Mouse (Mus musculus): Measurements from ENCODE around the gene Fcna. TPM values are rescaled to one million over a fixed set of nuclear protein-coding genes. Genes with fewer than 3 reads are reported as not detected.

Gene Fcna
- total RNA-seq, 2 experiments from 2014 or later: 0.25 to 0.70 TPM

DNA sequence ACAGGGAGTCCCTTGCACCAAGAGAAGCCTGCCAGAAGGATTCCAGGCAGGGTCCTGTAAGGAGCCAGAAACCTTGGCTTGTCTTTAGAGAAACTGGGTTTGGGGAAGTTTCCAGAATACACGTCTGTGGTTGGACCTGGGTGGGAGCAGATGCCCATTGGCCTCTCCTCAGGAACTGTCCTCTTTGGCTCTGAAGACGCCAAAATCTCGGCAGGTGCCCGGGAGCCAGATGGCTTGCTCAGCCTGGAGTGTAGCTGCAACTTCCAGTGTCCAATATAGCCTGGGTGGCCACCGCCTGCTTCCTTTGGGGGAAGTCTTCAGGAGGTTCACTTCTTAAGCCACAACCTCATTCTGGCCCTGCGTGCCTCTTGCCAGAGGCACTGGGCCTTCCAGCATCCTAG, 45.9 kb downstream of the Fcna start:
- H3K27ac ChIP-seq: peak overlapping the region; percentile 96
- intact Hi-C loops (cut with DNase I): loop anchor here (5.0 kb wide), 1 partner anchor 35 kb away; the partner anchor contains the start of gene Traf2
- TF ChIP-seq CTCF (IDR thresholded peaks at IDR 0.05): no peak
- peak; percentile 31 to 44 for DNase-seq (ENCODE audit: extremely low spot score in 1 of 2, low spot score in 2 of 2)
- peak overlapping the region; percentile 60 for H3K4me3 ChIP-seq

DNA sequence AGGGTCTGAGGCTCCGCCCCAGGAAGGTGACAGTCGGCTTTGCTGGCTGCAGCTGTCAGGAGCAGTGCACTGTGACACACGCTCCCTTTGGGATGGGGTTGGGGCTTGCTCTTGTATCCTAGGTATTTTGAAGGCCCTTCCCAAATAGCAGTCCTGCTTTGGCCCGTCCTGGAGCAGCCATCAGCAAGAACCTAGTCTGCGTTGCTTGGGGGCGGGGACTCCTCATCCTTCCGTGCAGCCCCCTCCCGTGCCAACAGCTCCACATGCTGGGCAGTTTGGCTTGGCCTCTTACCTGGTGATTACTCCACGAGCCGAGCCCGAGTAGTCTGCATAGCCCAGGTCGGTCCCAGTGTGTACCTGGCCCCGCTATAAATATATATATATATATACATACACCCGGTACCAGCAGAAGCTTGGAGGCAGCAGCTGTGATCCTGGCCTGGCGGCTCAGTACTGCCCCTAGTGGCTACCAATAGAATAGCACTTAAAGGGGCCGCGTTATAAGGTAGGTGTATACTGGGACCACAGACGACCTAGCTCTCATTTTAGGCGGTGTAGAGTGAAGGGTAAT, 46.5 kb downstream of the Fcna start, which contains the start of gene Ajm1:
TSS of gene Ajm1 (minus strand) at position 464 of the 571 bp plus-strand sequence.
- peak; percentile 98 for TF ChIP-seq CTCF (IDR thresholded peaks at IDR 0.05)
- peak; percentile 77 to 79 for DNase-seq (ENCODE audit: extremely low spot score in 1 of 2, low spot score in 2 of 2)
- Histone ChIP-seq H3K4me3 (peak within 1 kb of the TSS; percentile 60), H3K27ac (peak within 1 kb of the TSS; percentile 96)
- intact Hi-C loops (cut with DNase I): loop anchor here (5.0 kb wide), 1 partner anchor 34 kb away; the partner anchor contains the start of gene Traf2

DNA sequence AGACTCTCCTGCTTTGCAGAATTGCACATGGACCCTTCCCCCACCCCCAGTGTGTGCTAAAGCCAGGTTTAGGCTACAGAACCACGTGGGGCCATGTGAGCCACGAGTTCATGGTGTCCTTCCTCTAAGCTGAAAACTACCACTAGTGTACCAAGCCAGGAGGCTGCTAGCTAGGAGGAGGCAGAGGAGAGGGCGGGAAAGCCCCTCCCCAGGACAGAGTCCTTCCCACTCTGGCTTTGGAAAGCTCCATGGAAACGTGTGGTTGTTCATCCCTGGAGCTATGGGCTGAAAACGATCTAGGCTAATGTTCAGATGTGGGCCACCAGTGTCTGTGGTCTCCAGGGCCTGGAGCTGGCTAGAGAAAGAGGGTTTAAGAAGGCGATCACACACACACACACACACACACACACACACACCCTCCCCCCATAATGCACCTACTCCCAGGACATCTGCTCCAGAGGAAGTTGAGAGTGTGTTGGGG, 47.2 kb downstream of the Fcna start:
- no peak for TF ChIP-seq CTCF (IDR thresholded peaks at IDR 0.05)
- peak overlapping the region; percentile 96 for H3K27ac ChIP-seq
- DNase-seq (ENCODE audit: extremely low spot score in 1 of 2, low spot score in 2 of 2): peak; percentile 33 to 39
- intact Hi-C loops (cut with DNase I): loop anchor here (5.0 kb wide), 1 partner anchor 33 kb away; the partner anchor contains the start of gene Traf2
- H3K4me3 ChIP-seq: peak overlapping the region; percentile 60

DNA sequence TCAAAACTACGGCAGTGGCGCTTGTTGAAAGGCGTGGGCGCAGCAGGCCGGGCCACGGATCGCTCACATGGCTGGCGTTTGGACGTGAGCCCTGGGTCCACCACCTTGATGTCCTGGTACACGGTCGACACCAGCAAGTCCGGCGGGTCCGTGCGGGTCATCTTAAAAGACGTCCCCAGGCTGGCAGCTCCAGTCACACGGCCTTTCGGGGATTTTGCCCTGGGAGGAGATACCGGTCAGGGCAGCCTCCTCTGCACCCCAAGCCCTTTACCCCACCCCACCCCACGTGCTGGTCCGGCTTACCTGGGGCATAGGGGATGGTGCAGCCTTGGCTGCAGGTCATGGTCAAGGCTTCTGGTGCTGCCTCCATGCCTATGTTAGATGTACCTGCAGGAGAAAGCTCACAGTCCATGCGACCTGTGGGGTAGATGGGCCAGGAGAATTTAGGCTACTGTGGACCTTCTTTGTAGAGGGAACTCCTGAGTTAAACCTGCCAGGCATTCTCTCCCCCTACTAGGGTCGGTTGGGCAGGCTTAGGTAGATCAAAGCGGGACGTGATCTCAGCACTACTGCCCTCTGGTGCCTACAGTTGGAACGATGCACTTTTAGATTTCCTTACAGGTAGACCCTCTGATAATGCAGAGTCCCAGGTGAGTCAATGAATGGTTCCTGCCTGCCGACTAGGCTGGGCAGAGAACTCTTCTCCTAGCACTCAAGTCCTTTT, 47.9 kb downstream of the Fcna start:
- TF ChIP-seq CTCF (IDR thresholded peaks at IDR 0.05): peak; percentile 63
- Histone ChIP-seq H3K4me3 (peak overlapping the region; percentile 33), H3K27ac (peak overlapping the region; percentile 96)
- intact Hi-C loops (cut with DNase I): loop anchor here (5.0 kb wide), 1 partner anchor 33 kb away; the partner anchor contains the start of gene Traf2
- DNase-seq (ENCODE audit: extremely low spot score in 1 of 2, low spot score in 2 of 2): peak; percentile 54 to 58

DNA sequence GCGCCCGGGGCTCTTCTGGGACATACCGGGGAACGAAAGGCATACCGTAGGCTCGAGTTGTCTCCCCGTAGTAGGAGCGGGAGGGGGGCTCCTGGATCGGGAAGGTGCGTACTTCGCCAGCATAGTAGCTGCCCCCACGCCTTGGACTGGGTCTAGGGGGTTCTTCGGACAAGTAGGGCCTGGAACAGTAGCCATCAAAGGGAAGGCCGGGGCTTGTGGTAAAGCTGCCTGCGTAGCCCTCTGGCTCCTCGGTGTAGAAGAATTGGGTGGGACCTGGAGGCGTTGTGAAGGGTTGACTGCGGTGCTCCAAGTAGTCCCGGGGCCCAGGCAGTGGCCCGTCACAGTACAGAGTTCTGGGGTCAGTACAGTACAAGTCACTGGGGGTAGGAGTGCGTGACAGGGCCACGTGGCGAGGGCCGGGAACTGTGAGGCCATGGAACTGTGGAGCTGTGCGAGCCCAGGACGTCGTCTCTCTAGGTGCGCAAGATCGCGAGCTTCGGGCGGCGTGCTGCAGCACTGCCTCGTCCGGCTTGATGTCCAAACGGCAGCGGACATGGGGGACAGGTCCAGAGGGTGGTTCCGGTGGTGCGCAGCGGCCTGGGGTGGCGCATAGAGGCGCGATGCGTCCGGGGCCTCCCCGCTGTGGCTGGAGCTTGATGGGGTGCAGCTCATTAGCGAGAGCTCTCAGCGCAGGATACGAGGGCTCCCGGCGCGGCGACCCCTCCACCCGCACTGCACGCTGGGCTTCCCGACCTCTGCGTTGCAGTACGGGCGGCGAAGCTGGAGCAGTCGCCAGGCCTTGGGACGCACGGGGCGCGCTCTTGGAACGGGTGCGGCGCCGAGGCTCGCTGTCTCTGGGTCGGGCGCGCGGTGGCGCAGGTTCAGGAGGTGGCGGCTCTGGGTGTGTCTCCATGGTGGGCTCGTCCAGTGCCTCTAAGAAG, 48.8 kb downstream of the Fcna start:
- no peak for TF ChIP-seq CTCF (IDR thresholded peaks at IDR 0.05)
- Histone ChIP-seq H3K4me3 (no peak overlapping the region), H3K27ac (peak overlapping the region; percentile 96)
- intact Hi-C loops (cut with DNase I): no loop called here
- peak; percentile 27 to 33 for DNase-seq (ENCODE audit: extremely low spot score in 1 of 2, low spot score in 2 of 2)

DNA sequence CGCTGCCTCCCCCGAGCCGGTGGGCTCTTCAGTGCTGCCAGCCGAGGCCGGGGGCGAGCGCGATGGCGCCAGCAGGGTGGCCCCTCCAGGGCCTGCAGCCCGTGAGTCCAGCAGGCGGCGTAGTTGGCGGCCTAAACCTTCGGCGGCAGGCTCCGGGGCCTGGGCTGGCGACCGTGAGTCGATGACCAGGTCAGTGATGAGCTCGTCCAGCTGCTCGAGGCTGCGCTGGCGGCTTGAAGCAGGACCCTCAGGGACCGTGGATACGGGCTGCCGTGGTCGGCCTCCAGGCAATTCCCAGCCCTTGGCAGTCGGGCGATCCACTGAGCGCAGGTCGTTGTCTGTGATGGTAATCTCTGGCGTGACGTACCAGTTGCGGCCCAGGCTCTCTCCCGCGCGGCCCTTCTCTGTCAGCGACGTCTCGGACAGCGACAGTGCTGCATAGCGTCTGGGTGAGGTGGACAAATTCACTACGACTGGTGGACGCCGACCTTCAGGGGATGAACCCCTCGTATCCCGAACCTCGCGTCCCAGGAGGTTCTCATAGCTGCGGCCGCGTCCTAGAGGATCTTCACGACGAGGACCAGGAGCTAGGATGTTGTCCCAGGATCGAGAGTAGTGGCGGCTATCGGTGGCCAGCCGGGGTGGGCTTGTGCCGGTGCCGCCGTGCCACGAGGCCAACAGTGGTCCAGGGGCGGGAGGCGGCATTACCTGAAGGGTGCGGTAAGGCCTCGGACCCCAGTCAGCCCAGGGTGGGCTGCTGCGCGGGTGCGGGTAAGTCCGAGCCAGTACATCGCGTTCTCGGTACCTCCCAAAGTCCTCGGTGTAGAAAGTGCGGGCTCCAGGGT, 49.7 kb downstream of the Fcna start:
- Histone ChIP-seq H3K27ac (peak overlapping the region; percentile 97), H3K4me3 (no peak overlapping the region)
- peak in 1 of 2 experiments; percentile 28 for DNase-seq (ENCODE audit: extremely low spot score in 1 of 2, low spot score in 2 of 2)
- intact Hi-C loops (cut with DNase I): no loop called here
- TF ChIP-seq CTCF (IDR thresholded peaks at IDR 0.05): peak; percentile 2; the same call in 1 of the 2 replicates

DNA sequence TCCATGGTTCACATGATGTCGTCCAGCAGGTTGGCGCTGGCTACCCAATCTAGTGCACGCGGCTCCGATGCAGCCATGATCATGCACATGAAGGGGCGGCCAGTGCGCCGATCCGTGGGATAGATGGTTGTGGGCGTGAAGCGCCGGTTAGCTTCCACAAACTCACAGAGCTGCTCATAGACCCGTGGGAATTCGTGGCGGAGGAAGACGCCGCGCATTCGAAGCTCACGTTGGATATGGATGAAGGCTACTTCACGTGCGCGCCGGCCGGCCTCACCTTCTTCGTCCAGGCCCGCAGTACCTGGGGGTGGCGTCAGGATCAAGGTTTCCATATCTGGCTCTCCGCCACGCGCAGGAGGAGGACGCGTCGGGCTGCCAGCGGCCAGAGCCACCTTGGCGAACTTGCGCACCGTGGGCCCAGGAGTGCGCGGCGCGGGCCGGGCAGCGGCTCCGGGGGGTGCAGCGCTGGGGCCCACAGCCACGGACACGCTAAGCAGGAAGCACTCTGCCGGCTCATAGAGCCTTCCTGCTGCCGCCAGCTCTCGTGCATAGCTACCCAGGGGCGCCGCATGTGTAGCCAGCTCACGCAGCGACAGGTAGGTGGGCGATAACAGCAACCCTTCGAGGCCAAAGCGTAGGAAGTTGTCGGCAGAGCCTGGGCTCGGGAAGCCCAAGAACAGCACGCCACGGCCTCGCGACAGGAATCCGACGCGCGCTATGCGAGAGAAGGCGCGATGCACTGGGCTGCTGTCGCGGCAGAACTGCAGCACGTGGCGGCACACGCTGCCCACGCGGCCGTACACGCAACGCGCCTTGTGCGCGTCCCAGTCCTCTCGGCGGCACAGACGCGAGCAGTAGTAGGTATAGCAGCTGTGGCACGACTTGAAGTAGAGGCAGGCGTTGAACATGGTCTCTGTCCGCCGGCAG, 50.6 kb downstream of the Fcna start:
- peak overlapping the region; percentile 97 for H3K27ac ChIP-seq
- intact Hi-C loops (cut with DNase I): no loop called here

DNA sequence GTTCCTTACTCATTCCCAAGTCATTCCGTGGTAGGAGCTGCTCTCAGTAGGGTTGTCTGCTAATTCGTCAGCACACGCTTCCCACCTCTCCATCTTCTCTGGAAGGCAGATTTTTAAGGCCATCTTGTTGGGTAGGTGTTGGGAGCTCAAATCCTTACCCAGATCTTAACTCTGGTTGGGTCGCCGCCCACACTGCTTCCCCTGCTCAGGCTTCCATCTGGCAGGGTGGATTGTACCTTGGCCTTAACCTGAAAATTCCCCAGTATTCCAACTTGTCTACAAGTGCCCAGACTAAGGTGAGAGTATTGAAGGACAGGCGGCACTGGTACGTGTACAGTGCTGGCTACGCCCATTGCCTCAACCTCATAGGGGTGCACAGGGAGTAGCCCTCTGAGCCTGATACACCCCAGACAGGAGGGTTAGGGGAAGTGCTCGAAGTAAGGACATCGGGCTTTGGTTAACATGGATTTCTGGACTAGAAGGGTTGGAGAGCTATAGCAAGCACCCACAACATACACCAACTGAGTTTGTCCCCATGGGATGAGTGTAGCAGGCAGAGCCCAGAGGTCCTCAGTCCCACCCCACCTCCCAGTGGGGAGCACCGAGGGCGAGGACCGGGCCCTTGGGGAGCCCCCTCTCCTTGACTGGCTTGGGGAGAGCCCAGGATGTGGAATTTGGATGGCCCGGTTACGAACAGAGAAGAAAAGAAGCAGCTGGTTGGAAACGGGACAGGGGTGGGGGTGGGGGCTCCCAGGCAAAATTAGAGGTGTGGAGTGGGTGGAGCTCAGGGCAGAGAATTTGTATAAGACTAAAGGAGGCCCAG, 51.6 kb downstream of the Fcna start:
- no peak for TF ChIP-seq CTCF (IDR thresholded peaks at IDR 0.05)
- intact Hi-C loops (cut with DNase I): no loop called here
- DNase-seq (ENCODE audit: extremely low spot score in 1 of 2, low spot score in 2 of 2): peak in 1 of 2 experiments; percentile 46
- Histone ChIP-seq H3K27ac (peak overlapping the region; percentile 97), H3K4me3 (no peak overlapping the region)

More for the DNA sequence above, 50.6 kb downstream of the Fcna start:
- no peak overlapping the region for H3K4me3 ChIP-seq
- TF ChIP-seq CTCF (IDR thresholded peaks at IDR 0.05): no peak
- DNase-seq (ENCODE audit: extremely low spot score in 1 of 2, low spot score in 2 of 2): peak; percentile 41 to 52

Data from left cerebral cortex, adult 2 months (tissue).